Mouse (Mus musculus) E14TG2a.4 (cell line): ENCODE data around the gene Rab5c.

Source experiments
- H3K27me3 ChIP-seq: 2 replicates; pipeline ENCODE4 v1.6.1; 2014; ENCODE audit warnings: low read length, control low read depth; ENCODE audit not compliant: insufficient read depth
- H3K36me3 ChIP-seq: 2 replicates; pipeline ENCODE4 v1.6.1; 2014; ENCODE audit warnings: low read length, control low read depth; ENCODE audit not compliant: insufficient read depth
- H3K4me1 ChIP-seq: replicated peaks from 2 replicates; pipeline ENCODE4 v1.6.1; 2014; ENCODE audit warnings: low read depth, low read length, control low read depth
- H3K4me3 ChIP-seq: replicated peaks from 2 replicates; pipeline ENCODE4 v1.5.1; 2014; ENCODE audit warnings: mild to moderate bottlenecking, low read length
- H3K9me3 ChIP-seq: 2 replicates; pipeline ENCODE4 v1.6.1; 2014; ENCODE audit warnings: low read length, control low read depth
- CTCF ChIP-seq: conservative IDR thresholded peaks from 2 replicates; pipeline ENCODE4 v1.5.1; 2014; ENCODE audit warnings: low read length
- NANOG ChIP-seq: IDR thresholded peaks from 2 replicates; pipeline ENCODE4 v1.6.1; 2014; ENCODE audit warnings: borderline replicate concordance, low read length, mixed read lengths
- POU5F1 ChIP-seq: IDR thresholded peaks from 2 replicates; pipeline ENCODE4 v1.6.1; 2014; ENCODE audit warnings: low read length, borderline replicate concordance

The Rab5c gene

GRCm38 (mm10) chr11:100730477-100731205, 7.4 kb downstream of the Rab5c start:
- Histone ChIP-seq H3K36me3 (peaks cover 77% of the 10 kb centered on the region), H3K4me1 (peaks cover 90% of the 10 kb centered on the region), H3K9me3 (no peaks in the 10 kb centered on the region), H3K4me3 (no peak overlapping the region), H3K27me3 (no peaks in the 10 kb centered on the region)
- no peak for TF ChIP-seq CTCF
- no peak for TF ChIP-seq POU5F1
- TF ChIP-seq NANOG, result no peak

- peaks cover 90% of the 10 kb centered on the region for H3K4me1 ChIP-seq
- TF ChIP-seq CTCF, result no peak
- no peak for TF ChIP-seq NANOG
- no peak for TF ChIP-seq POU5F1
- no peak overlapping the region for H3K4me3 ChIP-seq
- peaks cover 77% of the 10 kb centered on the region for H3K36me3 ChIP-seq
- H3K27me3 ChIP-seq, result no peaks in the 10 kb centered on the region
- no peaks in the 10 kb centered on the region for H3K9me3 ChIP-seq
Observed at GRCm38 (mm10) chr11:100729976-100730375, 8.0 kb downstream of the Rab5c start.

GRCm38 (mm10) chr11:100728601-100729000, 9.4 kb downstream of the Rab5c start:
- H3K4me3 ChIP-seq, result no peak overlapping the region
- no peaks in the 10 kb centered on the region for H3K9me3 ChIP-seq
- H3K27me3 ChIP-seq, result no peaks in the 10 kb centered on the region
- TF ChIP-seq CTCF (no peak), POU5F1 (no peak), NANOG (no peak)
- peaks cover 92% of the 10 kb centered on the region for H3K4me1 ChIP-seq
- peaks cover 77% of the 10 kb centered on the region for H3K36me3 ChIP-seq

- H3K36me3 ChIP-seq, result peaks cover 63% of the 10 kb centered on the region
- TF ChIP-seq CTCF (no peak), NANOG (no peak)
- H3K4me3 ChIP-seq, result no peak overlapping the region
- H3K4me1 ChIP-seq, result peaks cover 91% of the 10 kb centered on the region
- no peaks in the 10 kb centered on the region for H3K27me3 ChIP-seq
- H3K9me3 ChIP-seq, result no peaks in the 10 kb centered on the region
Observed at GRCm38 (mm10) chr11:100727201-100727600, 10.8 kb downstream of the Rab5c start.

GRCm38 (mm10) chr11:100724919-100725512, 13.0 kb downstream of the Rab5c start:
- H3K4me3 ChIP-seq, result peak overlapping the region; percentile 37; the same call in 1 of the 2 replicates
- H3K4me1 ChIP-seq, result peaks cover 91% of the 10 kb centered on the region
- H3K36me3 ChIP-seq, result peaks cover 59% of the 10 kb centered on the region
- H3K27me3 ChIP-seq, result no peaks in the 10 kb centered on the region
- no peak for TF ChIP-seq CTCF
- peak; percentile 31; the same call in 1 of the 2 replicates for TF ChIP-seq NANOG
- no peak for TF ChIP-seq POU5F1
- no peaks in the 10 kb centered on the region for H3K9me3 ChIP-seq

GRCm38 (mm10) chr11:100722493-100723028, 15.5 kb downstream of the Rab5c start:
- no peaks in the 10 kb centered on the region for H3K9me3 ChIP-seq
- H3K36me3 ChIP-seq, result peaks cover 59% of the 10 kb centered on the region
- peaks cover 93% of the 10 kb centered on the region for H3K4me1 ChIP-seq
- H3K27me3 ChIP-seq, result no peaks in the 10 kb centered on the region
- TF ChIP-seq POU5F1 (no peak), CTCF (no peak), NANOG (no peak)
- no peak overlapping the region for H3K4me3 ChIP-seq

GRCm38 (mm10) chr11:100721776-100722492, 16.1 kb downstream of the Rab5c start:
- H3K27me3 ChIP-seq, result no peaks in the 10 kb centered on the region
- peaks cover 93% of the 10 kb centered on the region for H3K4me1 ChIP-seq
- TF ChIP-seq POU5F1 (no peak), CTCF (no peak), NANOG (no peak)
- H3K36me3 ChIP-seq, result peaks cover 60% of the 10 kb centered on the region
- no peak overlapping the region for H3K4me3 ChIP-seq
- H3K9me3 ChIP-seq, result no peaks in the 10 kb centered on the region

GRCm38 (mm10) chr11:100721254-100721653, 16.8 kb downstream of the Rab5c start:
- no peak overlapping the region for H3K4me3 ChIP-seq
- H3K9me3 ChIP-seq, result no peaks in the 10 kb centered on the region
- peaks cover 95% of the 10 kb centered on the region for H3K4me1 ChIP-seq
- H3K27me3 ChIP-seq, result no peaks in the 10 kb centered on the region
- TF ChIP-seq NANOG (no peak), POU5F1 (no peak), CTCF (no peak)
- peaks cover 67% of the 10 kb centered on the region for H3K36me3 ChIP-seq
